Mouse (Mus musculus) adrenal gland, adult (tissue): ENCODE measurements around the gene Olfr221.

Experiments
- DNase-seq, 2 experiments: peaks; one replicate each; pipeline ENCODE4 v3.0.0; 2022 to 2023; ENCODE audit warnings: low spot score in 1 of 2; ENCODE audit not compliant: inconsistent age in 2 of 2

Olfr221 gene

DNA sequence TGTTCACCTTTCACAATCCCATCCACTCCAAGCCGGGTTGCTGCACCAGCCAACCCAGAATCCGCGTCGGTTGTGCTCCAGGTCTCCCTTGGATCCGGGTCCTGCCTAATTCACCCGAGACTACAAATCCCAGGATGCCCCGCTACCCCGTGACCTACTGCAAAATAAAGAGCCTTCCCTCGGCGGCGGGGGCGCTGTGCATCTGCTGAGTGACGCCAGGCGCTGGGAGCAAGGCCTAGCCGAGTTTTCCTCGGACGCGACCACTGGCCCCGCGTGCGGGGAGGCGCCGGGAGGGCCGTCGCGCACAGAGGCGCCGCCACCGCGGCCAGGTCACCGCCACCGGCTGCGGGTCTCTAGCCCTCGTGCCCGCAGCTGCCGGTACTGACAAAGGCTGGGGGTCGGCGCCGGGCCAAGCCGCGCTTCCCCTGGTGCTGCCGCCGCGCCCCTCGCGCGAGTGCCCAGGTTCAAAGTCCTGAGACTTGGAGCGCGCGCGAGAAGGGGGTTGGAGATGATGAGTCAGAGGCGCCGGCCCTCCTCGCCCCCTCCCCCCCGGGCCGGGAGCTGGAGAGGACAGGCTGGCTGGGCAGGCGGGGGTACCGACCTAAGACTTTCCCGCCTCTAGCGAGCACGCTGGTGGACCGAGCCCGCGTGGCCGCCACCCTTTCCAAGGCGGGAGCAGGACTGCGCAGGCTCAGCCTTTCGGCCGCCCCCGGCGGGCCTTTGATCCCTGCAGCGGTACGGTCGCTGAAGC is 22.5 kb downstream of the Olfr221 start:
- DNase-seq: peak; percentile 98 to 99

GRCm38 (mm10) chr14:52019051-52019589 is 23.1 kb downstream of the Olfr221 start:
- no peak for DNase-seq

DNA sequence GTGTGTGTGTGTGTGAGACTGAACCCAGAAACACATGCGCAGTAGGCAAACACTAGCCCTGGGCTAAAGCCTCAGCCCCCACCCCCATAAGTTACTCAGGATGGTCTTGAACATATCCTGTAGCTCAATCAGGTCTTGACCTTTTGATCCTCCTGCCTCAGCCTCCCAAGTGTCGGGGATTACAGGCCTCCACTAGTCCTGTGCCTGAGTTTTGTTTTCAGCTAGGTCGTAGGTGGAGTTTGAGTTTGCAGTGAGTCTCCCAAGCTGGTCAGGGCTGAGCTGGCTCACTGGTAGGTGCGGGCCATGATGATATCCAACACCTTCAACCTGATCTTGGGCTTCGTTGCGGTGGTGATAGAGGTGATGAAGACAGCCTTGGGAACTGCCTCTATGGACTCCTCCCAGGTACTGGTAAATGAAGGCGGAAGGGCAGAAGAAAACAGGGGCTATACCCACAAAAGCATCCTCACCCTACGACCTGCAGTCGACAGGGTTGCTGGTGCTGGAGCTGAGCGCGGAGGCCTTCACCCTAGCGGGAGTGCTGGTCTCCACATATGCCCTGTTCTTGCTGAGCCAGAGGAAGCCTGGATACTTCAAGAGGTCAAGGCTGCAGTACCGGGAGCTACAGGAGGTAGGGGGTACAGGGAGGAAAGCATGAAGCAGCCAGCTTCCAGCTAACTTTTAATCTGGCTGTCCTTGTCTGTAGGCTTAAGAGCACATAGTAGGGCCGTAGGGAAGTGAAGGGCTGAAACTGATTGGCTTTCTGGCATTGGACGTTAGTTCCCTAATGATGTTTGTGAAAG is 23.8 kb downstream of the Olfr221 start:
- DNase-seq: peak; percentile 52 to 68

DNA sequence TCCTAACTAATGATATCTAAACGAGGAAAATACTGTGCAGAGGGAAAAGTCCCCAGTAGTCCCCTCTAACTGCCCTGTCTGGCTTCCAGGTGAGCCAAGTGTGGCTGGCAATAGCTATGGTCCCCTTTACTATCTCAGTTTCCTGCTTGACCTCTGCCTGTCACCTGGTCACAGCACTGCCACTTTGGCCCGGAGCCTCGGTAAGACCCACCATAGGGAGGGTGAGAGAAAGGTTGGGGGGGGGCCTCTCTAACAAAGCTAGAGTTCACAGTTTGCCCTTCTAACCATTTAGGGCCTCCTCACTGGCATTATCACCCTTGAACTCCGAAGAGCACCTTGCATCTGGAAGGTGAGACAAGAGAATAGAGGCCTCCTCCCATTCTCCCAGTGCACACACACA is 24.6 kb downstream of the Olfr221 start:
- DNase-seq: peak in 1 of 2 experiments; percentile 28

- DNase-seq: no peak
Observed at GRCm38 (mm10) chr14:52016625-52017405, 25.4 kb downstream of the Olfr221 start.

DNA sequence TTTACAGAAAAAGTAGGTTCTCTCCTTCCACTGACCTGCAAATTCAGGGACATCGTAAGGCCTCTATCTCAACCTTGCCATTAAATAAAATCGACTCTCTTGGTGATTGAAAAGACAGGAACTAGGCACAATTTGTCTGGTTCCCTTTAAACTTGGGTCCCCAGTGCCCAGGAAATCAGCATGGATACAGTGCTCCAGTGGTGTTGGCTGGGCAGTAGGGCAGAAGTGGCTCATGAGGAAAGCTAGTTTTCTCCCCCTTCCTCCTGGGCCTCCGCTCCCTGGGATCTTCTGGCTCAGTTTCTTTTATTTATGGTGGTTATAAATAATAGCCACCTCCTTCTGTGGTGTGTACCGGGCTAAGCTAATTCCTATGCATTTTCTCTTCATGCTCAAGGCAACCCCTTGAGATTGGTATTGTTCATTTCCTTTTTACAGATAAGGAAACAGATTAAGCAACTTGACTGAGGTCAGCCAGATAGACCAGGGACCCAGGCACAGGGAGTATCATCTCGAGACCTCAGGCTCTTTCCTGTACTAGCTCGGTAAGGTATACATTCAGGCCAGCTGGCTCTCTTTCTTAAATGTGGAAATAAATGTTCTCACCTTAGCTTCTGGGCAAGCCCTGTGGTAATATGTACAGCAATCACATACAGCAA is 26.7 kb downstream of the Olfr221 start, which contains the start of gene Tmem253:
TSS of gene Tmem253 (plus strand) at position 214 of the 656 bp plus-strand sequence.
- DNase-seq: peak in 1 of 2 experiments; percentile 71

GRCm38 (mm10) chr14:52014761-52015311 is 27.4 kb downstream of the Olfr221 start:
- DNase-seq: peak; percentile 69 to 90

GRCm38 (mm10) chr14:52014271-52014760 is 27.9 kb downstream of the Olfr221 start:
- DNase-seq: peak in 1 of 2 experiments; percentile 38

DNA sequence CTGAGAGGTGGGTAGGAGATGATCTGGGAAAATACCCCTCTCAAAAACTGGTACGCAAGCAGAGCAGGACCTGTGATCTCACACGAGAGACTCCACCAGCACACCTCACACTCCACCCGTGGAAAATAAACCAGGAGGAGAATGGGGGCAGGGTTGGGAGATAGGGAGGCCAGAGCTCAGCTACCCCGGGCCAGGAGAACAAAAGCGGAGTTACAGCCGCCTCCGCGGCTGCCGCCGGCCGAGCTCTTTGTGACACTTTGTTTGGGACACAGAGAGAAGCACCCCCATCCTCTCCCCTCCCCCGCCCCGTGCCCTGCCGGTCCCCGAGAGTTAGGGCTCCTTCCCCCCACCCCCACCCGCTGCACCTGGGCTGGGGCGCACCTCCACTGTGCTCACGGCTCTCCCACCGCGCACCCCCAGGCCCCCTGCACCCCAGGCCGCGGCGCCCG is 28.5 kb downstream of the Olfr221 start:
- DNase-seq: peak; percentile 69 to 86

- no peak for DNase-seq
Observed at GRCm38 (mm10) chr14:52013021-52013610, 29.1 kb downstream of the Olfr221 start.

- DNase-seq: peak in 1 of 2 experiments; percentile 45
Observed at GRCm38 (mm10) chr14:52012553-52012952, 29.7 kb downstream of the Olfr221 start.

GRCm38 (mm10) chr14:52012085-52012484 is 30.2 kb downstream of the Olfr221 start:
- DNase-seq: peak in 1 of 2 experiments; percentile 23

GRCm38 (mm10) chr14:52011683-52012082 is 30.6 kb downstream of the Olfr221 start:
- DNase-seq: peak in 1 of 2 experiments; percentile 36

DNA sequence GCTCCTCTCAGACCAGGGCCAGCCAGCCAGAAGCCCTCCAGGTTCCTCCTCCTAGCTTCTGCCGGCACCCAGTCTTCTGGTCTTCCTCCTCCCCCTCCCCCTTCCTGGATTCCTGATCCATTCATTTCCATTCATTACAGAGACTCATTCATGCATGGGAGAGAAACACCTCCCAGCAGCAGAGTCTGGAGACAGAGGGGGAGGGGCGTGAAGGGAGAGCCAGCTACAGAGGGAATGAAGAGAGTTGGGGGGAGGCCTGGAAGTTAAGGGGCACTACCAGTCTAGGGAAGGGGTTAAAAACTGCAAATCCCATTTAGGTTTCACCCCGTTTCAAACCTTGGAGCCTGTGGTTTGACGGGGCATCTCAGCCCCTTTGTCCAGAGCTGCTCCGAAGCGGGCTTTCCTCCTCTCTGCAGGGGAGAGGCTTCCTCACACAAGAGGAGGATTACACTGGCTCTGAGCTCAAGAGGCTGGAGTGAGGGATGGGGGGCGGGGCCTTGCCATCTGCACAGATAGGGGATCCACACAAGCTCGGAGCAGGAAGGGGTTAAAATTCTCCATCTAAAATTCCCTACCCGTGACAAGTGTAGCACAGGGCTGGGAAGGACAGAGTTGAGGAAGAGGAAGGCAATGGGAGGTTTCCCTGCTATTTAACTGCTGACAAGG is 31.7 kb downstream of the Olfr221 start:
- peak in 1 of 2 experiments; percentile 55 for DNase-seq

GRCm38 (mm10) chr14:52009841-52010240 is 32.4 kb downstream of the Olfr221 start:
- DNase-seq: peak in 1 of 2 experiments; percentile 36

DNA sequence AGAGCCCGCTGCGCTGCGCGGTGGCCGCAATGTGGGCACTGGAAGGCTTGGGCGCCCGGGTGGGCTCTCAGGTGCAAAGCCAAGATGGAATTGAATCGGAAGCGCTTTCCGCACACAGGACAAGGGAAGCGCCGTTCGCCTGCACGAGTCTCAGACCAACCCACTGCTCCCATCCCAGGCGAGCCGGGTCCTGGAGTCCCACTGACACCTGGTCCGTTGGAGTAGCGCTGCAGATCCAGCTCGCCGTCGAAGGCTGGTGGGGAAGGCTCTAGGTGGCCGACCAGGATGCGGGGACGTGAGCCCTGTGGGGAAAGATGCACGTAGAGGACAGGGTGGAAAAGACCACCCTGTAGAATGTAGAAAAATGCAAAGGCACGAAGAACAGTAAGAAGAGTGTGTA is 32.9 kb downstream of the Olfr221 start:
- no peak for DNase-seq

GRCm38 (mm10) chr14:52008321-52009203 is 33.7 kb downstream of the Olfr221 start:
- peak; percentile 91 to 97 for DNase-seq

GRCm38 (mm10) chr14:52006771-52007170 is 35.5 kb downstream of the Olfr221 start:
- DNase-seq: peak; percentile 21 to 39
